Mouse (Mus musculus) forebrain, embryonic 10.5 days (tissue): ENCODE data around the gene Fscn1. TPM values are rescaled to one million over a fixed set of nuclear protein-coding genes. Genes with fewer than 3 reads are reported as not detected.

ENCODE experiments used
- DNase-seq: peaks from one replicate; pipeline ENCODE4 v3.0.0-alpha.2; 2017; ENCODE audit warnings: low spot score; ENCODE audit errors: extremely low spot score
- H3K27ac ChIP-seq: fragments of 300-500 bp; sonication (generic); 2 replicates; pipeline ENCODE4 v1.5.1; 2016; ENCODE audit warnings: mild to moderate bottlenecking
- H3K27me3 ChIP-seq: fragments of 300-500 bp; sonication (generic); 2 replicates; pipeline ENCODE4 v1.6.1; 2016; ENCODE audit warnings: mild to moderate bottlenecking; ENCODE audit not compliant: poor library complexity, severe bottlenecking
- H3K36me3 ChIP-seq: fragments of 300-500 bp; sonication (generic); replicated peaks from 2 replicates; pipeline ENCODE4 v1.6.1; 2016; ENCODE audit warnings: mild to moderate bottlenecking, moderate library complexity
- H3K4me1 ChIP-seq: fragments of 300-500 bp; sonication (generic); 2 replicates; pipeline ENCODE4 v1.6.1; 2016
- H3K4me3 ChIP-seq: fragments of 300-500 bp; sonication (generic); 2 replicates; pipeline ENCODE4 v1.5.1; 2016; ENCODE audit warnings: mild to moderate bottlenecking, moderate library complexity
- H3K9me3 ChIP-seq: fragments of 300-500 bp; sonication (generic); 2 replicates; pipeline ENCODE4 v1.6.1; 2016; ENCODE audit warnings: mild to moderate bottlenecking, moderate library complexity
- WGBS: fragments of 180-500 bp; shearing (Covaris S2); methylation state at CpG from one replicate; pipeline ENCODE4 v1.1.7; 2016; 5-methylcytosine and 5-hydroxymethylcytosine counted together
- polyA plus RNA-seq: library from polyadenylated mRNA; unstranded; fragments of >200 nt; fragmentation: Nextera tagmentation; extraction: Ambion mirVana; gene quantifications from 2 replicates; pipeline ENCODE4 v1.2.1, GENCODE M21; 2016

Fscn1 gene
- polyA plus RNA-seq, 1 experiment from 2014 or later, result 689 TPM

GRCm38 (mm10) chr5:142963003-142963704 lies 3.0 kb downstream of the Fscn1 start:
- H3K36me3 ChIP-seq, result peaks cover 60% of the 10 kb centered on the region
- H3K27ac ChIP-seq, result peak overlapping the region; percentile 99
- peaks cover 58% of the 10 kb centered on the region for H3K4me1 ChIP-seq
- H3K27me3 ChIP-seq, result peaks cover 16% of the 10 kb centered on the region
- WGBS, result 14% methylated on average over 13 of the region's 13 CpGs
- peaks cover 2% of the 10 kb centered on the region; the same call in 1 of the 2 replicates for H3K9me3 ChIP-seq
- peak; percentile 66 for DNase-seq
- peak overlapping the region; percentile 89 for H3K4me3 ChIP-seq

- Histone ChIP-seq H3K36me3 (peaks cover 68% of the 10 kb centered on the region), H3K4me1 (peaks cover 57% of the 10 kb centered on the region), H3K27ac (peak overlapping the region; percentile 99), H3K4me3 (peak overlapping the region; percentile 89), H3K9me3 (peaks cover 7% of the 10 kb centered on the region; the same call in 1 of the 2 replicates), H3K27me3 (peaks cover 9% of the 10 kb centered on the region)
- peak; percentile 38 for DNase-seq
- WGBS, result 62% methylated on average over 17 of the region's 17 CpGs
Observed at GRCm38 (mm10) chr5:142963705-142964494, 3.8 kb downstream of the Fscn1 start.

- Histone ChIP-seq H3K27ac (peak overlapping the region; percentile 99), H3K4me1 (peaks cover 49% of the 10 kb centered on the region), H3K9me3 (peaks cover 12% of the 10 kb centered on the region), H3K36me3 (peaks cover 75% of the 10 kb centered on the region), H3K27me3 (peaks cover 2% of the 10 kb centered on the region; the same call in 1 of the 2 replicates), H3K4me3 (peak overlapping the region; percentile 89)
- no peak for DNase-seq
- WGBS, result 79% methylated on average over 6 of the region's 6 CpGs
Observed at GRCm38 (mm10) chr5:142964650-142965049, 4.5 kb downstream of the Fscn1 start.

DNA sequence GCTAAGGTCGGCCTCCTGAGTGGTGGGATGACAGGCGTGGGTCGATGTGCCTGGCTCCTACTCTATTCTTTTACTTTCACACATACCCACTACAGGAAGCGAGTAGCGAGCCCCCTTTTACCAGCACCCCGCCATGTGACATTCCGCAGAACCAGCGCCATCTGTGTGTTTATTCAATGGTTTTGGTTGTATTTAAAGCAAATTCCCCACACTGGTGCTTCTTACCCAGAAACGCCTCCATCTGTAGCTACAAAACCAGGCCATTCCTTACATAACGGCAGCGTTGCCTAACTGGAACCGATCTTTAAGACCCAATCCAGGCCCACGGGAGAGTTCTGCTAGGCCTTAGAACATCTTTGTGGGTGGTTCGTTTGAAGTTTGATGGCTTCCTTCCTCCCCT lies 8.3 kb downstream of the Fscn1 start:
- DNase-seq, result no peak
- no peak overlapping the region for H3K27ac ChIP-seq
- 96% methylated on average over 14 of the region's 14 CpGs for WGBS
- H3K36me3 ChIP-seq, result peaks cover 100% of the 10 kb centered on the region
- peaks cover 31% of the 10 kb centered on the region for H3K4me1 ChIP-seq
- no peaks in the 10 kb centered on the region for H3K27me3 ChIP-seq
- H3K4me3 ChIP-seq, result no peak overlapping the region
- peaks cover 25% of the 10 kb centered on the region for H3K9me3 ChIP-seq

- Histone ChIP-seq H3K9me3 (peaks cover 18% of the 10 kb centered on the region), H3K36me3 (peaks cover 60% of the 10 kb centered on the region), H3K4me3 (no peak overlapping the region), H3K27me3 (no peaks in the 10 kb centered on the region), H3K4me1 (peaks cover 28% of the 10 kb centered on the region), H3K27ac (peak overlapping the region; percentile 40; the same call in 1 of the 2 replicates)
- DNase-seq, result no peak
- 54% methylated on average over 3 of the region's 3 CpGs for WGBS
Observed at GRCm38 (mm10) chr5:142973971-142974370, 13.8 kb downstream of the Fscn1 start.

GRCm38 (mm10) chr5:142974598-142975121 lies 14.5 kb downstream of the Fscn1 start:
- Histone ChIP-seq H3K4me3 (peak overlapping the region; percentile 18), H3K4me1 (peaks cover 28% of the 10 kb centered on the region), H3K36me3 (peaks cover 53% of the 10 kb centered on the region), H3K27ac (peak overlapping the region; percentile 77), H3K27me3 (no peaks in the 10 kb centered on the region), H3K9me3 (peaks cover 12% of the 10 kb centered on the region)
- DNase-seq, result peak; percentile 68
- 30% methylated on average over 18 of the region's 18 CpGs for WGBS

DNA sequence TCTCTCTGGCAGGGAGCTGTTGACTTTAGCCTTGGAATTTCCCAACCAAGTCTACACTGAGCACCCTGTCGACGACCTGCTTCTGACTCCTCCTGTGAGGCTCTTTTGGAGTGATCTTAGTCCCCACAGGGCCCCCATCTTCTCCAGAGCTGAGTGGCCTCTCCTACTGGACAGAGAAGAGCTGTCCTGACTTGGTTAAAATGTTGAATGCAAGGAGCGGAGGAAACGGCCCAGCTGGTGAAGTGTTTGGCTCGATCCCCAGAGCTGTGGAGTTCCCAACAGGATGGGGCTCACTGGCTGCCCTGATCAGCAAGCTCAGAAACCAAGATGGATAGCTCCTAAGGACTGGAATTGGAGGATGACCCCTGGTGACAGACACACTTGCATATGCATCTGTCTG lies 16.4 kb downstream of the Fscn1 start:
- no peak for DNase-seq
- 81% methylated on average over 5 of the region's 5 CpGs for WGBS
- H3K27ac ChIP-seq, result 0 out of 2 replicates have a peak overlapping the region, but pooled peaks have one; percentile 1

GRCm38 (mm10) chr5:142982046-142982801 lies 22.1 kb downstream of the Fscn1 start:
- no peaks in the 10 kb centered on the region for H3K27me3 ChIP-seq
- H3K36me3 ChIP-seq, result 0 out of 2 replicates have a peak, but pooled peaks cover under 1% of the 10 kb centered on the region
- H3K9me3 ChIP-seq, result peaks cover under 1% of the 10 kb centered on the region; the same call in 1 of the 2 replicates
- no peak overlapping the region; the same call in 1 of the 2 replicates for H3K27ac ChIP-seq
- DNase-seq, result no peak
- H3K4me3 ChIP-seq, result no peak overlapping the region
- 82% methylated on average over 16 of the region's 16 CpGs for WGBS
- peaks cover 5% of the 10 kb centered on the region for H3K4me1 ChIP-seq

More for the DNA sequence above, 16.4 kb downstream of the Fscn1 start:
- no peak overlapping the region for H3K4me3 ChIP-seq
- H3K36me3 ChIP-seq, result peaks cover 34% of the 10 kb centered on the region
- H3K4me1 ChIP-seq, result peaks cover 28% of the 10 kb centered on the region
- H3K9me3 ChIP-seq, result no peaks in the 10 kb centered on the region
- H3K27me3 ChIP-seq, result no peaks in the 10 kb centered on the region

- Histone ChIP-seq H3K36me3 (0 out of 2 replicates have a peak, but pooled peaks cover 2% of the 10 kb centered on the region), H3K4me1 (no peaks in the 10 kb centered on the region), H3K27ac (no peak overlapping the region), H3K4me3 (no peak overlapping the region), H3K27me3 (no peaks in the 10 kb centered on the region), H3K9me3 (peaks cover 4% of the 10 kb centered on the region; the same call in 1 of the 2 replicates)
- no peak for DNase-seq
- WGBS, result 68% methylated on average over 8 of the region's 8 CpGs
Observed at GRCm38 (mm10) chr5:142983174-142983573, 23.0 kb downstream of the Fscn1 start.

- Histone ChIP-seq H3K4me3 (no peak overlapping the region), H3K27me3 (no peaks in the 10 kb centered on the region), H3K27ac (no peak overlapping the region), H3K4me1 (no peaks in the 10 kb centered on the region), H3K36me3 (0 out of 2 replicates have a peak, but pooled peaks cover 2% of the 10 kb centered on the region), H3K9me3 (peaks cover 4% of the 10 kb centered on the region; the same call in 1 of the 2 replicates)
- 97% methylated on average over 10 of the region's 10 CpGs for WGBS
- no peak for DNase-seq
Observed at GRCm38 (mm10) chr5:142984271-142984670, 24.1 kb downstream of the Fscn1 start.

DNA sequence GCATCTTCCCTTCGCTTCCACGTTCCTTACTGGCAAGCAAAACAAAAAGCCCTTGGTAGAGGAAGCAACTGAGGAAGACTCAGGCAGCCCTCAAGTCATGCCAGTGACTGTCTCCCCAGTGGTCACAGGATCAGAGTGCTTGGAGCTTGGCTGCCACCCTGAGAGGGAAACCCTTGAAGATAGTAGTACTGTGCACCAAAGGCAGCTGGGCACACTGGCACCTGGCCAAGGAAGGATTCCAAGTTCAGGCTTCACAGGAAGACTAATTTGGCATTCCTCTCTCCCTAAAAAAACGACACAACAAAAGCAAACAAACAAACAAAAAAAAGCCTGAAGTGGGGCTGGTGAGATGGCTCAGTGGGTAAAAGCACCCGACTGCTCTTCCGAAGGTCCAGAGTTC lies 28.4 kb downstream of the Fscn1 start:
- Histone ChIP-seq H3K9me3 (peaks cover 4% of the 10 kb centered on the region; the same call in 1 of the 2 replicates), H3K27ac (no peak overlapping the region), H3K27me3 (no peaks in the 10 kb centered on the region), H3K4me1 (no peaks in the 10 kb centered on the region), H3K36me3 (peaks cover 39% of the 10 kb centered on the region), H3K4me3 (no peak overlapping the region)
- WGBS, result 89% methylated on average over 5 of the region's 5 CpGs
- no peak for DNase-seq

GRCm38 (mm10) chr5:142989167-142989566 lies 29.0 kb downstream of the Fscn1 start:
- Histone ChIP-seq H3K9me3 (peaks cover 4% of the 10 kb centered on the region; the same call in 1 of the 2 replicates), H3K27ac (no peak overlapping the region), H3K4me3 (no peak overlapping the region), H3K27me3 (no peaks in the 10 kb centered on the region), H3K36me3 (peaks cover 45% of the 10 kb centered on the region), H3K4me1 (no peaks in the 10 kb centered on the region)
- 91% methylated on average over 3 of the region's 3 CpGs for WGBS
- DNase-seq, result no peak
